Mouse (Mus musculus) liver, adult (tissue): Measurements from ENCODE around the gene B4galnt1.

Experiments
- GATA4 ChIP-seq: IDR thresholded peaks from 2 replicates; pipeline ENCODE4 v1.6.1; 2014; ENCODE audit warnings: mild to moderate bottlenecking, low read length; ENCODE audit not compliant: insufficient replicate concordance

B4galnt1 gene

DNA sequence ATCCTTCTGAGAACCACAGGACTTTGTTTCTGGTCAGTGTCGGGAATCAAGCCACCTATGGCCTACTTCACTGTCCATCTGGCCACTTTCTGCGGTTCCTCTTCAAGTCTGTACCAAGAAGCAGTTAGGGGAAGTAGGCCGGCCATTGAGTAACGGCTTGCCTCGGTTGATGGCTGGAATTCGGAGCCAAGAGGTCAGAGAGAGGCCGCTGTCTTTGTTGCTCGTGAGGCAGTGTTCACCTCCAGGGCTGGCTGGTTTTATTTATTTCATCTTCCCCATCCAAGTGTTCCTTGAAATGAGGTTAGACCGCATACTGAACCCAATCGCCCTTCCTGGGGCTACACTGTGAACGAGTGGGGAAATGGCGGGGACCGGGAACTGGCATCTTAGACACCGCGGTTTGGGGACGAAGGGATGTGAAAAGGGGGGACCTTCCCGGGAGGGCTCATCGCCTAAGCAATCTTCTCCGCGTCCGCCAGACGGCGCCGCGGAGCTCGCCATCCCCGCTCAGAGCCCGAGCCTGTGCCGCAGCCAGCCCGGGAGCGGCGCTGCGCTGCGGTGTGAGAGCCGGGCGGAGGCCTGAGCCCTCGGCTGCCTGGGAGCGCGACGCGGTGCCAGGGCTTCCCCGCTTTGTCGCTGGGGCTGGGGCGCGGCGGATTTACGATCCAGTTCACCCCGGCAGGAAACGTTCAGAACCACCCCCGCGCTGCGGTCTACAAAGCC, at the start of gene B4galnt1:
B4galnt1 (plus strand) TSS at position 595 of the 723 bp plus-strand sequence.
- peak; percentile 15; the same call in 1 of the 2 replicates for TF ChIP-seq GATA4

DNA sequence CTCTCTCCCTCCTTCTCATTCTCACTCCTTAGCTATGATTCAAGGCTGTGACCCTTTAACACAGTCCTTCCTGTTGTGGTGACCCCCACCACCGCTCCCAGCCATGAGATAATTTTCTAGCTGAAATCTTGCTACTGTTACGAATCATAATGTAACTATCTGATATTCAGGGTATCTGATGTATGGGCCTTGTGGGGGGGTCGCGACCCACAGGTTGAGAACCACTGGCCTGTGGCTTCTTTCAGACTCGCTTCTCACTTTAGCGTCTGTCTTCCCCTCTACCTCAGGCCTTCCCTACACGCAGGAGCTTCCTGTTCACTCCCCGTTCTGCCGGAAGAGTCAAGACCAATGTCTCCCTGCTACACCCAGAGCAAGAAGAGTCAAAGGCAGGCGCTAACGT, 46.6 kb upstream of the B4galnt1 start:
- TF ChIP-seq GATA4: no peak

DNA sequence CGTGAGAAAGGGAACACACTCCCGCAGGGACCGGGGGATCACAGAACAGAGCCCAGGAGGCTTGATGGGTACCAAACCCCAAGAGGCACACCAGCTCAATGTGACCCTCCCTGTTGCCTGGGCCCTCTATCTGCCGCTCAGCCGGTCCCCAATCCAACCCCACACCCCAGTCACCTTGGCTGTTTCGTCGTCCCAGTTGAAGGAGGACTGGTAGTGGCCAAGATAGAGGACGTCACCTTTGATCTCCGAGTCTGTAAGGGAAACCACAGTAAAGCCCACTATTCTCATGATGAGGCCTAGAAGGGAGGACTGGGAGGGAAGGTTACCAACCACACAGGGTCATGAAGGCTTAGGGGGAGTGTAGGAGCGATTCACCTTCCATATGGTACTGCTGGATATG, 45.8 kb upstream of the B4galnt1 start:
- TF ChIP-seq GATA4: no peak

DNA sequence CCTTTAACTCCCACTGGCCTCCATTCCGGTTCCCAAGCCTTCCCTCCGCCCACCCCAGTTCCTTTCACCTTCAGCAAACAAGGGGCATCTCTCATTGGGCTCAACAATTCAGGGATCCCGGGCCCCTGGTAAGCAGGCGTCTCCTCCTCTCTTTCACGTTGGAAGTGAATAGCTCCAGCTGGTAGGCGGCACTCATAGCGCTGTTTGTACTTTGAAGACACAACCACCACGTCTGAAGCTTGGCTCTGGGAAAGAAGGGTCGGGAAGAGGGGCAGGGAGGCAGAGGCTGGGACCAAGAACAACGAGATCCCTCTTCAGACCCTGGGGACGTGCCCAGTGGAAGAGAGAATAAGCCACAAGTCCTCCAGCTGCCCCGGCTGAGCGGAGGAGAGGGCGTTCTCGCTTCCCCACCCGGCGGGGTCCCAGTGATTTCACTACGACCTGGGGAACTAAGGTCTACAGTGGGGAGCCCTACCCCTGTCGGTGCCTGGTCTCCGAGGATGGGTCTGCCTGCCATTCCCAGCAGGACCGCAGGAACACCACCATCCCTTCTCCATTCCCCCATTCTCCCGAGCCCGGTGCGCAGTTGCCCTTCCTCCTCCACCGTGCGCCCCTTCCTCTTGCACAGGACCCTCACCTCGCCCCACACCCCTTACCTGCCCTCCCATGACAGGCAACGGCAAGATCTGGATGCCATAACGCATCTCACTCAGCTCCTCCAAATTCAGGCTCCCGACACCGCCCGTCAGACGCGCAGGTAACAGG, 44.5 kb upstream of the B4galnt1 start:
- no peak for TF ChIP-seq GATA4

GRCm38 (mm10) chr10:127121066-127121477, 44.0 kb upstream of the B4galnt1 start, which contains the start of gene Os9:
Gene Os9, minus strand, starts transcription at chr10:127121131.
- TF ChIP-seq GATA4: no peak

GRCm38 (mm10) chr10:127122018-127122417, 43.0 kb upstream of the B4galnt1 start:
- TF ChIP-seq GATA4: no peak

GRCm38 (mm10) chr10:127122784-127123435, 42.1 kb upstream of the B4galnt1 start:
- TF ChIP-seq GATA4: no peak

DNA sequence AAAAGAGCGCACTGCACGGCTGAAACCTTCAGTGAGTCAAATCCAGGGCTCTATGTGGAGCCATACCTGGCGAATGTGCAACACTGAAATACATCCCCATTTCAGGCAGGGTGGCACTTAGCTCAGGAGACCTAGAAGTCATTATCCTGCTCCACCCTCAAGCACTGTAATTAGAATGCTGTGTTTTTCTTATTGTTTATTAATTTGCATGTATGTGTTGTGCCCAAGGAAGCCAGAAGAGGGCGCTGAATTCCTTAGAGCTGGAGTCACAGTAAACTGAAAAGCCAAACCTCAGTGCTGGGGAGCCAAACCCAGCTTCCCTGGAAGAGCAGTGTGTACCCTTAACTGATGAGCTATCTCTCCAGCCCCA, 41.6 kb upstream of the B4galnt1 start:
- TF ChIP-seq GATA4: no peak

GRCm38 (mm10) chr10:127125210-127126001, 39.6 kb upstream of the B4galnt1 start:
- no peak for TF ChIP-seq GATA4

- TF ChIP-seq GATA4: no peak
Measured at GRCm38 (mm10) chr10:127126579-127126978, 38.4 kb upstream of the B4galnt1 start.

GRCm38 (mm10) chr10:127127711-127128279, 37.2 kb upstream of the B4galnt1 start:
- no peak for TF ChIP-seq GATA4

DNA sequence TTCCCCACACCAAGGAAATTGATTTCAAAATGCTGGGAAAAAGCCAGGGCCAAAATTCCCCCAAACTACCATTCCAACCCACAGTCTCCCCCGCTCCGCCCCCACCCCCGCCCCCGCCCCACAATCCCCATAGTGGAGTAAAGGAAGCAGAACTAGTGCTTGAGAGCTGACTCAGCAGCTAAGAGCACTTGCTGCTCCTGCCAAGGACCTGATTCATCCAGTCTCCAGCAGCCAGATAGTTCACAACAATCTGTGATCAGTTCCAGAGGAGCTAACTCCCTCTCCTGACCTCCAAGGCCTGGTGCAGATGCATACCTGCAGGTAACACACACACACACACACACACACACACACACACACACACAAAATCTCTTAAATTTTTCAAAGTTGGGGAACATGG, 35.6 kb upstream of the B4galnt1 start:
- no peak for TF ChIP-seq GATA4

DNA sequence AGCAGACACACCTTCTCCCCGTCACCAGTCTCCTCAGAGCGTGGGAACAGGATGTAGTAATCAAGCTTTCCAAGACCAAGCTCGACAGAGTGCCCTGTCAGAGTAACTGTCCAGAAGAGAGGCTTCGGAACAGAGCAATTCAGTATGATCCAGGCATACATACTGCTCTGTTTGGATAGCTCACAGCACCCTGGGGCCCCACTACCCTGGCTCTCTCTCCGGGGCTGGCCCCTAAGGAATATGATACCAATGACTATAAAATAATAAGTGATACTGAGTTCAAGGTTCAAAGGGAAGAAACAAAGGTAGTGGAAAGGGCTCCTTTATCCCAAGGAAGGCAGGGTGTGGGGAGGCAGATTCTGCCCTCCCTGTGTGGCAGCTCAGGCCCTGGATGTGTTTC, 32.6 kb upstream of the B4galnt1 start:
- TF ChIP-seq GATA4: no peak

DNA sequence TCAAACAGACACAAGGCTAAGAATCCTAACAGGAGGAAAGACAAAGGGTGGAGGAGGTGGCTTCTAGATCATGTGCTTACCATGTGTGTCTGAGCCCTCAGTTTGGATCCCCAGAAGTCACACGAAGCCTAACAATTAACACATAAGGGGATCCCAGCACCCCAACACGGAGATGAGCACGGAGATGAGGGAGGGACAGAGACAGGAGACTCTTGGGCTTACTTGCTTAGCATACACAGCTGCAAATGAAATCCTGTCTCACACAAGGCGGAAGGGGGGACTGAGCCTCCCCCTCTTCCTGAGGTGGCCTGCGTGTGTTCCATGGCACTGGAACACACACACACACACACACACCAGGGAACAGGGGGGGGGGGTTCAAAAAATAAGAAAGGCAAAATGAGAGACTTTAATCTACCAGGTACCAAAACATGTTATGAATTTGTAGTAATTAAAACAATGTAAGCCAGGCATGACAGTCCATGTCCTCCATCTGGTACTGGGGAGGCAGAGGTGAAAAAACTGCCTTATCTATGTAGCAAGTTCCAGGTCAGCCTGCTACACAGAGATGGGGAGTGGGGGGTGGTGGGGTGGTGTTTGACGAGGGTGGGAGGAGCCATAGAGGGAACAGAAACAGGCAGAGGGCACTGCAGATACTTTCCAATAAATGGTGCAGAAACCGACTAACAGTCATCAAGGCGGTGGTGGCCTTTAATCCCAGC, 29.7 kb upstream of the B4galnt1 start:
- TF ChIP-seq GATA4: no peak
